Mouse (Mus musculus) adrenal gland, postnatal 14 days (tissue): ENCODE measurements around the gene Pald1. TPM values are rescaled to one million over a fixed set of nuclear protein-coding genes. Genes with fewer than 3 reads are reported as not detected.

Experiments used
- DNase-seq: peaks from one replicate; pipeline ENCODE4 v3.0.0; 2021; ENCODE audit warnings: mixed read lengths
- total RNA-seq: library from RNA; stranded (reverse); gene quantifications from 2 replicates; pipeline ENCODE4 v1.2.3, GENCODE M21; 2021

Pald1 gene
- total RNA-seq, 1 experiment from 2014 or later = 41.8 TPM

DNA sequence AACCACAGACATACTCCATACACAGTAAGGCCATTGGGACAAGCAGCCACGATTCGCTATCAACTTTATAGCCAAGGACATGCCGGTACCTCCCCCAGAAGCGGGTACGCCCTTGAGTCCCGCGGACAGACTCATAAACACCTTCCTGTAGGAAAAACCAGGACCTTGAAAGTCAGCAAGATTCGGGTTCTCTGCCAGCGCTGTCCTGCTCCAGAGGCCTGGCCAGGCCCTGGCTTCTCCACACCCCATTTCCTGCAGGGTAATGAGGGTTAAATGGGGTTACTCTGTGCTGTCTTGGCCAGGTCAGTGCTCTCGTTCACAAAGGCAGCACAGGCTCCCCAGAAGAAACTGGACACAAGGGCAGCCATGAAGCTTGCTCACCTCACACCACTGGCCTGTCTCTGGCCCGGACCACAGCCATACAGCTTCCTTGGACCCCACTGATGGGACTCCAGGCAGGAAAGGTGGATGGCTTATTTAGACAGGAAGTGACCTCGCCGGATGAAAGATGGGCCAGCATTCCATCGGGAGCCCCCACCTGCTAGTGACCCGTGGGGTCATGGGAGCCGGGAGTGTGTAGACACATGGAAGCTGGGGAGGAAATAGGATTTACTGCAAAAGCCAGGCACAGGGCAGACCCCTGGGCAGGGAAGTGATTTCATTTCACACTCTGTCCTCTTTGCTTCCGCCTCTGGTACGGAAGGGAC, 12.9 kb downstream of the Pald1 start:
- DNase-seq = peak; percentile 73

- DNase-seq = no peak
These were observed 13.6 kb downstream of the Pald1 start for GRCm38 (mm10) chr10:61369755-61370154.

DNA sequence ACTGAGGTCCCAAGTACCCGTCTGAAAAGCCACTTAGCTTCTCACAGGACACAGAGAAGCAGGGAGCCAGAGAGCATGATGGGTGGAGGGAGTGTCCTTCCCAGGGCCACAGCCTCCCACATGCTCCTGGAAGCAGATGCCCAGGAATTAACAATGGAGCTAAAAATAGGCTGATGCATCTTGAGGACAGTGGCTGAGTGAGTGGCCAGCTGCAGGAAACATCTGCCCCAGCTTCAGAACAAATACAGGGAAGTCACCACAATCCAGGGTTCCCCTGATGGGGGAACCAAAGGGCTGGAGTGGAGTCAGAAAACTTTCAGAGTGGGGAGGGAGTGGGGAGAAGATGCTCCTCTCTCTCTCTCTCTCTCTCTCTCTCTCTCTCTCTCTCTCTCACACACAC, 17.4 kb downstream of the Pald1 start:
- peak; percentile 46 for DNase-seq

GRCm38 (mm10) chr10:61364431-61364830, 18.9 kb downstream of the Pald1 start:
- DNase-seq = no peak

- peak; percentile 54 for DNase-seq
These were observed 20.3 kb downstream of the Pald1 start for GRCm38 (mm10) chr10:61362992-61363391.

DNA sequence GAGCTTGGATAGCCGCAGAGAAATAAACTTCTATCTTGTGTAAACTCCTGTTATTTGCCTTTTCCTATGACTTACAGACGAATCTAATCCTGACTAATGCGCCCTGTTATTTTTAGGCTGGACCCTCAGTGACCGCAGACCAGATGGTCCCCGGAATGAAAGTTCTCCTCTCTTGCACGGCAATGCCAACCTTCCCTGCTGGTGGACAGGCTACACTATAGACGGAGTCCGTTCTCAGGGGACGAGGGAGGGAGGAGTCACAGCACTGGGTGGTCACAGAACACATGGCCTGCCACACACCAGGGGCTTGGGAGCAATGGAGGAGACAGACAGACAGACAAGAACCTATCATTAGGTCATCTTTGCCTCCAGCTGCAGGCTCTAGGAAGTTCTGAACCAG, 20.8 kb downstream of the Pald1 start:
- no peak for DNase-seq

GRCm38 (mm10) chr10:61360667-61361066, 22.7 kb downstream of the Pald1 start:
- no peak for DNase-seq

DNA sequence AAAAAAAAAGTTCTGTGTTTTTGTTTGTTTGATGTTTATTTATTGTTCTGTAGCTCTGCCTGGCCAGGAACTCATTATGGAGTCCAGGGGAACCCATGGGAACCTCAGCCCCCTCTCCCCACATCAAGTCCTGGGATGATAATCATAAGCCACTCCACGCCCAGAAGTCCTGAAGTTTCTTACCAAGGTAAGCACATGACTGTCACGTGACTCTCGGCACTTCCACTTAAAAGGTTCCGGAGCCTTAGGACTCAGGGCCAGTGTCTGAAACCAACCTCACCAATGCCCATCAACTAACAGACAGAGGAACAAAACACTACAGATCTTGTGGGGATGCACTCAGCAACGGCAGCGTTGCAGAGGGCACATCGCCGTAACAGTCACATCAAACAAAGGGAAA, 23.9 kb downstream of the Pald1 start:
- DNase-seq = no peak

GRCm38 (mm10) chr10:61357658-61358057, 25.7 kb downstream of the Pald1 start:
- DNase-seq = peak; percentile 42

- DNase-seq = no peak
These were observed 26.8 kb downstream of the Pald1 start for GRCm38 (mm10) chr10:61356568-61356967.

DNA sequence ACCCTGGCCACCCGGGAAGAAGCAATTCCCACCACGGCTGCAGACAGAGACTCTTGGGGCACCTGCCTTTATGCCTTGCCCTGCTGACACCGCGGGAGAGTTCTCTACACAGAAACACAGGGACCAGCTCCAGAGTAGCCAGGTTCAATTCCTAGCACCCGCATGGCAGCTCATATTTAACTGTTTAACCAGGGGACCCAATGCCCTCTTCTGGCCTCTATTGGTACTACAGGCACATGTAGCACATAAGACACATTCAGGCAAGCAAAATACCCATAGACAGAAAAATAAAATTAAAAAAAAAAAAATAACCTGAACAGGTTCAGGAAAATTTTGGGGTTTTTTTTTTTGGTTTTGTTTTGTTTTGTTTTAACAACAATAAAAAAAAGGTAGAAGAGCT, 27.2 kb downstream of the Pald1 start:
- DNase-seq = peak; percentile 8

DNA sequence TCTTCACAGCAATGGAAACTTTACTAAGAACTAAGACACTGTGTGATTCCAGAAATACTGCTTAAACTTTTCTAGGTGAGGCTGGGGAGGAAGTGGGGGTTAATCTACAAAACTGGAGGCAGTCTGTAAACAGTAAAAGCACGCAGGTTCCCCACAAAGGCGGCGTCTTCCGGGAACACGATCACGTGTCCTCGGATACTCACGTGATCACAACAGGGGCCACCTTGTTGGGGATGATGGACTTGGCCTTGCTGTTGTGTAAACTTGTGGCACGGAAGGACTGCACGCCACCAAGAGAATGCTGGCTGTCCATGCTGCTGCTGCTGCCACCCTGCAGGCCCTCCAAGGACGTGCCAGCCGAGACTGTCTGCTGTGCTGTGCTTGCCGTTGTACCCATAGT, 27.7 kb downstream of the Pald1 start:
- DNase-seq = no peak

- peak; percentile 4 for DNase-seq
These were observed 32.1 kb downstream of the Pald1 start for GRCm38 (mm10) chr10:61351216-61351615.

DNA sequence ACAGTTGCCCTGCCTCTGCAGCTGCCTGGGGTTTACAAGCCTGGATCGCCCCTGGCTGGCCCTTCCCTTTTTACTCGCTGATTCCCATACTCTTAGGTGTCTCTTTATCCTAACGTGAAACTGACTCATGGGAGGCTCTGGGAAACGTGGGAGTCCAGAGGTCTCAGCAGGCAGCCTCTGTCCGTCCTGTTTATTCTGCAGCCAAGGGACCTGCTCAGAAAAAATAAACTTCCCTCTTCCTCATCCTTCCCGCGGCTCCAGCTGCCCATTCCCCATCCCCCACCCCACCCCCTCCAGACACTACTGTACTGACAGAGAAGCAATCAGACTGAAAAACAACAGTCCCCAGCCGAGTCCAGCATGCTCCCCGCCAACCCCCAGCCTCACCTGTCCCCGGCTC, 37.0 kb downstream of the Pald1 start:
- DNase-seq = no peak

DNA sequence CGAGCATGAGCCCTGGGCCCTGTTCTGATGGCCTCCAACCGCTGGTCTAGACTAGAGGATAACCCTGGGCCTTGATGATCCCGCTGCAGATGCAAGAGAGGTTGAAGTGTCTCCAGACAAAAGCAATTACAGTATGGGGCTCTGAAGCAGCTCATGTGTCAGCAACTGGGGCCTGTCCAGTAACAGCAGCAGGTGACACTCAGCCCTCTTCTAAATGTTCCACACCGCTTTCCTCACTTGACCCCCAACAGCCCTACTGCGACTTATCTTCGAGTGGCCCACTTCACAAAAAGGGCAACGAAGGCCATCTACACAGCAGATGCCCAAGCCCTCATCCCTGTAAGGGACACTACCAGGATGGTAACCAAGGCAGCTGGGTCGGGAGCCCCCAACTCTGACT, 38.2 kb downstream of the Pald1 start:
- no peak for DNase-seq

GRCm38 (mm10) chr10:61343950-61344349, 39.4 kb downstream of the Pald1 start:
- DNase-seq = peak; percentile 87

DNA sequence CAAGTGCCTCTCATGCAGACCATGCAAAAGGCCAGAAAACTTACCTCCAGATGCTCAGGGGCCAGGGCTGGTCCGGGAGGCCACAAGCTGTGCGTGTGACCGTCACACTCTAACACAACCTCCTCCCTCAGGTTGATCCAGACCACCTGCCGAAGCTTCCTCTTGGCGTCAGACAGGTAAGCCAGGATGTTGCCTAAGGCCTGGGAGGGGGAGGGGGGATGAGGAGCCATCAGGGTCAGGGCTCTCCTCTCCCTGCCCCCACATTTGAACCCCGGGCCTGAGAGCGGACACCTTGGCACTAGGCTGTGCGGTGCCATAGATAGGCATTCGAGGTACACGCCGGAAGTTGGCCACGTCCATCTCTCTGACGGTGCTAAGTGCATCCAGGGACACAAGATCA, 40.6 kb downstream of the Pald1 start:
- no peak for DNase-seq

GRCm38 (mm10) chr10:61341557-61341956, 41.8 kb downstream of the Pald1 start:
- peak; percentile 84 for DNase-seq

DNA sequence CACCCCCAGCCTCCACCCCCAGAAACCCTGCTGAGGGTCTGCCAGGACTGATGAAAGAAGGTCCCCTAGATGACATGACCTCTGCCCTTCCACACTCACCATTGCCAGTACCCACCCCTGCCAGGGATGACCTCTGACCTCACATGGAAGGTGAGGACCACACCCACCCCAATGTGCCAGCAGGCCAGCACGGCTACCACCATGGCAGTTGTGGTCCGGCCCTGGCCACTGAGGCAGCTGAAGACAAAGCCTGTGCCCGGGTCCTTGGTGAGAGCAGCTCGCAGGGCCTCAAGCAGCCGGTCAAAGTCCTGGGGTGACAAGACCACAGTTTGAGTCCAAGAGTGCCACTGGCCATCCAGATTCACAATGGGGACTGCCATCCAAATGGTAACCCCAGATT, 42.3 kb downstream of the Pald1 start:
- DNase-seq = no peak

DNA sequence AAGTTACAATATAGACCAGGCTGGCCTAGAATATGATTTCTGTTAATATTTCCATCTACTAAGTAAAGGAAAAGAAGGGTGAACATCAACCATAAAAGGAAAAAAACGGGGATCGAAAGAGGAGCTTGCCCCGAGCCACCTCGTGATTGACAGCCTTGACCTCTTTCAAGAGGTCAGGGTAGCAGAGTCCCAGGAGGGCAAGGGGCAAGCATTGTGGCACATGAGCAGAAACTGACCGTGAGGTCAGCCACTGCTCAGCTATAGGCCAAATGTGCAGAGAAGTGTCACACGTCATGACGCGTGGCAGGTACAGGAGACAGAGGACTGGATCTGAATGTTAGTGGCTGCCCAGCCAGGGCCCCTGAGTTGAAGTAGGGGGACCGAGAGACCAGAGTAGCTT, 43.1 kb downstream of the Pald1 start:
- DNase-seq = no peak

DNA sequence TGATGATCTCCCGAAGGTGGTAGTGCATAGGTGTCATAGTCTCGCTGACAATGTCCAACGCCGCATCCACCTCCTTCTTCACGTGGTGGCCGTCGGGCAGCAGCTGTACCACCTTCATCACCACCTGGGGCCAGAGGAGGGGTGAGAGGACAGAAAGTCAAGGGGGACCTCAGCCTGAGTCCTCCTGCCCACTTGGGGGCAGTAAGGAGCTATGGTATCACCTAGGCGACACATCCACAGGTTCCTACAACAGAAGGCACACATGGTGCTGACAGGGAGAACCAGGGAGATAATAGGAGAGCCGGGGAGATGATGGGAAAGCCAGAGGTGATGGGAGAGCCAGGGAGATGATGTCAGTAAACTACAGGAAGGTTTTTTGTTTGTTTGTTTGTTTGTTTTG, 44.1 kb downstream of the Pald1 start:
- DNase-seq = no peak

DNA sequence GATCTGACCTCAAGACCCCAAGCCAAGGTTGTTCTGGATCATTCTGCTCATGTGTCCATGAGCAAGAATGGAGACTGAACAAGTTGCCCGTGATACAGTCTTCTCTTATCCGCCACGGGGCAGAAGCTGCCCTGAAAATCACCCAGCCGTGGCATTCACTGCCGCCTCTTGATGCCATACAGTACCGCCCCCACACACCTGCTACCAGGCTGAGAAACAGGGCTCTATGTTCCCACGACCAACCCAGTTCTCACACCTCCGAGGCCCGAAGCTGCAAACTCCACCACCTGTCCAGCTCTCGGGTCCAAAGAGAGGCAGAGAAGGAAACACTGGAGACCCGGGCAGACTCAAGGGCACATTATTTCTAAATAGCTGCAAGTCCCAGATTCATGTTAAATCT, 45.7 kb downstream of the Pald1 start:
- no peak for DNase-seq

GRCm38 (mm10) chr10:61336592-61336991, 46.7 kb downstream of the Pald1 start:
- no peak for DNase-seq

GRCm38 (mm10) chr10:61336137-61336536, 47.2 kb downstream of the Pald1 start:
- DNase-seq = peak; percentile 89

- no peak for DNase-seq
These were observed 48.8 kb downstream of the Pald1 start for GRCm38 (mm10) chr10:61334545-61334944.
